Mouse (Mus musculus) left cerebral cortex, postnatal 4 days (tissue): ENCODE data around the gene Gm20388. TPM values are rescaled to one million over a fixed set of nuclear protein-coding genes. Genes with fewer than 3 reads are reported as not detected.

Source experiments
- DNase-seq: peaks from one replicate; pipeline ENCODE4 v3.0.0-alpha.2; 2022
- intact Hi-C: fragments of 180-260 bp; cut with DNase I; formaldehyde crosslinking; loops from one replicate; pipeline ENCODE4 v1.15.1; 2025
- total RNA-seq, 2 experiments: library from RNA; stranded (reverse); gene quantifications; 2 replicates each; pipeline ENCODE4 v1.2.3; 2021

The Gm20388 gene
- total RNA-seq, 2 experiments from 2014 or later, result 6.5 to 12.8 TPM

GRCm38 (mm10) chr8:123478456-123479218 is 3568.0 kb downstream of the Gm20388 start:
- intact Hi-C loops, result no loop called here
- DNase-seq, result no peak

GRCm38 (mm10) chr8:123482627-123483026 is 3572.0 kb downstream of the Gm20388 start:
- intact Hi-C loops, result no loop called here
- no peak for DNase-seq

GRCm38 (mm10) chr8:123491280-123492075 is 3580.8 kb downstream of the Gm20388 start:
- DNase-seq, result no peak
- intact Hi-C loops, result no loop called here

GRCm38 (mm10) chr8:123492898-123493297 is 3582.3 kb downstream of the Gm20388 start:
- intact Hi-C loops, result no loop called here
- no peak for DNase-seq

GRCm38 (mm10) chr8:123497699-123498098 is 3587.1 kb downstream of the Gm20388 start:
- no peak for DNase-seq
- intact Hi-C loops, result no loop called here

- intact Hi-C loops, result no loop called here
- no peak for DNase-seq
Measured at GRCm38 (mm10) chr8:123498963-123499362, 3588.3 kb downstream of the Gm20388 start.

- intact Hi-C loops, result no loop called here
- DNase-seq, result no peak
Measured at GRCm38 (mm10) chr8:123499556-123499955, 3588.9 kb downstream of the Gm20388 start.

- intact Hi-C loops, result no loop called here
- no peak for DNase-seq
Measured at GRCm38 (mm10) chr8:123502192-123502591, 3591.6 kb downstream of the Gm20388 start.

- intact Hi-C loops, result no loop called here
Measured at GRCm38 (mm10) chr8:123503801-123504467, 3593.3 kb downstream of the Gm20388 start.

GRCm38 (mm10) chr8:123504591-123505195 is 3594.1 kb downstream of the Gm20388 start:
- intact Hi-C loops, result no loop called here

More at GRCm38 (mm10) chr8:123503801-123504467, 3593.3 kb downstream of the Gm20388 start:
- no peak for DNase-seq

GRCm38 (mm10) chr8:123505267-123505666 is 3594.6 kb downstream of the Gm20388 start:
- intact Hi-C loops, result no loop called here
- no peak for DNase-seq

More at GRCm38 (mm10) chr8:123504591-123505195, 3594.1 kb downstream of the Gm20388 start:
- no peak for DNase-seq

GRCm38 (mm10) chr8:123505695-123506094 is 3595.1 kb downstream of the Gm20388 start:
- intact Hi-C loops, result no loop called here
- no peak for DNase-seq

GRCm38 (mm10) chr8:123507153-123507552 is 3596.5 kb downstream of the Gm20388 start:
- intact Hi-C loops, result no loop called here
- DNase-seq, result no peak

- intact Hi-C loops, result no loop called here
- DNase-seq, result no peak
Measured at GRCm38 (mm10) chr8:123510819-123511218, 3600.2 kb downstream of the Gm20388 start.

- DNase-seq, result peak; percentile 25
Measured at GRCm38 (mm10) chr8:123514136-123514535, 3603.5 kb downstream of the Gm20388 start.

GRCm38 (mm10) chr8:123514781-123515539 is 3604.3 kb downstream of the Gm20388 start, which contains the start of gene Dbndd1:
Dbndd1 (minus strand) TSS chr8:123515463.
- intact Hi-C loops, result no loop called here
- peak; percentile 82 for DNase-seq

More at GRCm38 (mm10) chr8:123514136-123514535, 3603.5 kb downstream of the Gm20388 start:
- intact Hi-C loops, result no loop called here

- no peak for DNase-seq
- intact Hi-C loops, result no loop called here
Measured at GRCm38 (mm10) chr8:123515540-123515897, 3604.9 kb downstream of the Gm20388 start.

- intact Hi-C loops, result no loop called here
- DNase-seq, result no peak
Measured at GRCm38 (mm10) chr8:123516596-123516995, 3606.0 kb downstream of the Gm20388 start.

GRCm38 (mm10) chr8:123518172-123518571 is 3607.5 kb downstream of the Gm20388 start:
- intact Hi-C loops, result no loop called here
- no peak for DNase-seq

- peak; percentile 92 for DNase-seq
Measured at GRCm38 (mm10) chr8:123518667-123519066, 3608.0 kb downstream of the Gm20388 start, which contains the start of gene Gas8. Gas8 (plus strand) TSS chr8:123518834.

More at GRCm38 (mm10) chr8:123518667-123519066, 3608.0 kb downstream of the Gm20388 start, which contains the start of gene Gas8:
- intact Hi-C loops, result no loop called here
